Mouse (Mus musculus): Measurements from ENCODE around the gene Ankrd44. TPM values are rescaled to one million over a fixed set of nuclear protein-coding genes. Genes with fewer than 3 reads are reported as not detected.

Gene Ankrd44
- total and polyA plus RNA-seq, 3 experiments: 12.7 to 23.0 (median 19.8) TPM

- Histone ChIP-seq H3K27me3 (replicated peaks) (no peaks in the 10 kb centered on the region), H3K4me1 (ENCODE audit: control insufficient read depth in 1 of 2, insufficient read depth in 2 of 2) (no peaks in the 10 kb centered on the region), H3K4me3 (replicated peaks in 1 of 3; ENCODE audit: low read depth in 2 of 3, low read length in 2 of 3, poor library complexity in 1 of 3) (no peak overlapping the region), H3K79me2 (replicated peaks; ENCODE audit: control insufficient read depth, extremely low read depth, insufficient read depth, poor library complexity, severe bottlenecking) (no peaks in the 10 kb centered on the region), H3K9ac (ENCODE audit: insufficient read depth, low read depth) (no peak overlapping the region), H3K27ac (ENCODE audit: insufficient read depth, low read depth) (no peak overlapping the region), H3K36me3 (replicated peaks in 1 of 2; ENCODE audit: control insufficient read depth in 1 of 2, insufficient read depth in 1 of 2, low read length in 1 of 2) (peaks cover 0 to 17% of the 10 kb centered on the region in 2 experiments), H3K9me3 (replicated peaks; ENCODE audit: low read length) (no peaks in the 10 kb centered on the region), H3K4me2 (ENCODE audit: insufficient read depth, low read depth, poor library complexity, severe bottlenecking) (no peak overlapping the region)
- dilution Hi-C loops (cut with MboI; ENCODE audit: extremely low pct_ligation_motif_present, extremely low pct_unique_long_range_greater_than_20kb, low sequenced_read_pairs) (no loop called here), in situ Hi-C loops (cut with MboI; ENCODE audit: low pct_ligation_motif_present, low pct_unique_long_range_greater_than_20kb, low sequenced_read_pairs) (no loop called here)
- TF ChIP-seq POLR2A (IDR thresholded peaks at IDR 0.05; ENCODE audit: low read depth, low read length) (no peak), NRF1 (IDR thresholded peaks at IDR 0.05; ENCODE audit: low read depth, low read length) (no peak), CHD2 (IDR thresholded peaks at IDR 0.05; ENCODE audit: low read length) (no peak), JUN (IDR thresholded peaks at IDR 0.05; ENCODE audit: insufficient read depth, low read depth, low read length) (no peak), UBTF (IDR thresholded peaks at IDR 0.05; ENCODE audit: low read depth, low read length) (no peak), TBP (conservative IDR thresholded peaks at IDR 0.05; ENCODE audit: low read depth, low read length) (no peak), CTCF (conservative IDR thresholded peaks at IDR 0.05 in 1 of 2, IDR thresholded peaks at IDR 0.05 in 1 of 2; ENCODE audit: low read depth in 2 of 2, low read length in 2 of 2) (no peak), ZNF384 (IDR thresholded peaks at IDR 0.05; ENCODE audit: low read depth, low read length) (no peak), MAFK (IDR thresholded peaks at IDR 0.05; ENCODE audit: insufficient replicate concordance, low read length) (no peak), PAX5 (IDR thresholded peaks at IDR 0.05; ENCODE audit: low read length) (no peak), TCF12 (IDR thresholded peaks at IDR 0.05; ENCODE audit: low read depth, low read length) (no peak), USF2 (conservative IDR thresholded peaks at IDR 0.05; ENCODE audit: low read depth, low read length) (no peak), ZC3H11A (IDR thresholded peaks at IDR 0.05; ENCODE audit: low read depth, low read length) (no peak), KAT2A (IDR thresholded peaks at IDR 0.05; ENCODE audit: insufficient replicate concordance, low read length) (no peak), EP300 (IDR thresholded peaks at IDR 0.05; ENCODE audit: low read length) (no peak), IRF4 (IDR thresholded peaks at IDR 0.05; ENCODE audit: low read depth, low read length) (no peak), USF1 (IDR thresholded peaks at IDR 0.05; ENCODE audit: low read depth, low read length) (no peak), NELFE (IDR thresholded peaks at IDR 0.05; ENCODE audit: low read depth, low read length) (no peak), RCOR1 (conservative IDR thresholded peaks at IDR 0.05; ENCODE audit: low read depth, low read length) (no peak)
- no peak for DNase-seq (ENCODE audit: extremely low read depth)
These were observed 222.7 kb downstream of the Ankrd44 start for GRCm38 (mm10) chr1:54703466-54703865.

GRCm38 (mm10) chr1:54702918-54703317, 223.3 kb downstream of the Ankrd44 start:
- Histone ChIP-seq H3K4me3 (replicated peaks in 1 of 3; ENCODE audit: low read depth in 2 of 3, low read length in 2 of 3, poor library complexity in 1 of 3) (no peak overlapping the region), H3K4me2 (ENCODE audit: insufficient read depth, low read depth, poor library complexity, severe bottlenecking) (no peak overlapping the region), H3K9ac (ENCODE audit: insufficient read depth, low read depth) (no peak overlapping the region), H3K4me1 (ENCODE audit: control insufficient read depth in 1 of 2, insufficient read depth in 2 of 2) (no peaks in the 10 kb centered on the region), H3K27me3 (replicated peaks) (no peaks in the 10 kb centered on the region), H3K79me2 (replicated peaks; ENCODE audit: control insufficient read depth, extremely low read depth, insufficient read depth, poor library complexity, severe bottlenecking) (no peaks in the 10 kb centered on the region), H3K36me3 (replicated peaks in 1 of 2; ENCODE audit: control insufficient read depth in 1 of 2, insufficient read depth in 1 of 2, low read length in 1 of 2) (peaks cover 0 to 14% of the 10 kb centered on the region in 2 experiments), H3K27ac (ENCODE audit: insufficient read depth, low read depth) (no peak overlapping the region), H3K9me3 (replicated peaks; ENCODE audit: low read length) (no peaks in the 10 kb centered on the region)
- in situ Hi-C loops (cut with MboI; ENCODE audit: low pct_ligation_motif_present, low pct_unique_long_range_greater_than_20kb, low sequenced_read_pairs) (no loop called here), dilution Hi-C loops (cut with MboI; ENCODE audit: extremely low pct_ligation_motif_present, extremely low pct_unique_long_range_greater_than_20kb, low sequenced_read_pairs) (no loop called here)
- DNase-seq (ENCODE audit: extremely low read depth): no peak
- TF ChIP-seq MAFK (IDR thresholded peaks at IDR 0.05; ENCODE audit: insufficient replicate concordance, low read length): no peak
- no peak for TF ChIP-seq MAX (IDR thresholded peaks at IDR 0.05; ENCODE audit: low read length)
- TF ChIP-seq ZKSCAN1 (IDR thresholded peaks at IDR 0.05; ENCODE audit: borderline replicate concordance, low read depth, low read length): no peak
- TF ChIP-seq UBTF (IDR thresholded peaks at IDR 0.05; ENCODE audit: low read depth, low read length): no peak
- no peak for TF ChIP-seq CTCF (conservative IDR thresholded peaks at IDR 0.05 in 1 of 2, IDR thresholded peaks at IDR 0.05 in 1 of 2; ENCODE audit: low read depth in 2 of 2, low read length in 2 of 2)
- TF ChIP-seq SIN3A (IDR thresholded peaks at IDR 0.05; ENCODE audit: low read length): no peak
- TF ChIP-seq EP300 (IDR thresholded peaks at IDR 0.05; ENCODE audit: low read length): no peak
- TF ChIP-seq GABPA (IDR thresholded peaks at IDR 0.05; ENCODE audit: insufficient replicate concordance, low read depth, low read length): no peak
- no peak for TF ChIP-seq NELFE (IDR thresholded peaks at IDR 0.05; ENCODE audit: low read depth, low read length)
- no peak for TF ChIP-seq RAD21 (IDR thresholded peaks at IDR 0.05; ENCODE audit: low read depth, low read length)
- no peak for TF ChIP-seq MXI1 (IDR thresholded peaks at IDR 0.05; ENCODE audit: low read depth, low read length)
- TF ChIP-seq ZMIZ1 (IDR thresholded peaks at IDR 0.05; ENCODE audit: low read depth, low read length): no peak

Data from CH12.LX (cell line).